Mouse (Mus musculus) MEL (cell line): ENCODE results near the gene Nfe2l2. TPM values are rescaled to one million over a fixed set of nuclear protein-coding genes. Genes with fewer than 3 reads are reported as not detected.

ENCODE experiments used
- DNase-seq: peaks from one replicate; pipeline ENCODE4 v3.0.0; 2011; ENCODE audit warnings: low read depth, low spot score
- H3K27ac ChIP-seq: 2 replicates; pipeline ENCODE4 v1.5.1; 2012; ENCODE audit warnings: low read depth, mild to moderate bottlenecking, control low read depth, low read length, moderate library complexity; ENCODE audit not compliant: control insufficient read depth
- H3K27me3 ChIP-seq, 2 experiments: fragments of 150-350 bp in 1 of 2; sonication (generic) in 1 of 2; 2 replicates each; pipeline ENCODE4 v1.6.1; 2012; ENCODE audit warnings: low read length in 2 of 2, mild to moderate bottlenecking in 2 of 2, improper control_type of control experiment in 1 of 2, moderate library complexity in 1 of 2; ENCODE audit not compliant: insufficient read depth in 2 of 2, control insufficient read depth in 1 of 2
- H3K36me3 ChIP-seq, 2 experiments: 2 replicates each; pipeline ENCODE4 v1.6.1; 2012 to 2014; ENCODE audit warnings: low read length in 2 of 2, improper control_type of control experiment in 1 of 2, inconsistent platforms in 1 of 2, mild to moderate bottlenecking in 1 of 2; ENCODE audit not compliant: insufficient read depth in 2 of 2, control insufficient read depth in 1 of 2
- H3K4me1 ChIP-seq, 2 experiments: fragments of 150-350 bp in 1 of 2; sonication (generic) in 1 of 2; 2 replicates each; pipeline ENCODE4 v1.6.1; 2012; ENCODE audit warnings: low read length in 2 of 2, improper control_type of control experiment in 1 of 2, mild to moderate bottlenecking in 1 of 2; ENCODE audit not compliant: insufficient read depth in 2 of 2, control insufficient read depth in 1 of 2
- H3K4me3 ChIP-seq, 2 experiments: fragments of 150-350 bp in 1 of 2; sonication (generic) in 1 of 2; 2 replicates each; pipeline ENCODE4 v1.5.1; 2012; ENCODE audit warnings: low read depth in 2 of 2, low read length in 2 of 2, mild to moderate bottlenecking in 2 of 2, moderate library complexity in 2 of 2, control low read depth in 1 of 2, improper control_type of control experiment in 1 of 2; ENCODE audit not compliant: control insufficient read depth in 1 of 2, insufficient read depth in 1 of 2
- H3K79me2 ChIP-seq: 2 replicates; pipeline ENCODE4 v1.6.1; 2012; ENCODE audit warnings: mild to moderate bottlenecking, low read length, moderate library complexity; ENCODE audit not compliant: control insufficient read depth, poor library complexity, insufficient read depth
- H3K9ac ChIP-seq: 2 replicates; pipeline ENCODE4 v1.6.1; 2012; ENCODE audit warnings: low read depth, mild to moderate bottlenecking, control low read depth, low read length, moderate library complexity; ENCODE audit not compliant: control insufficient read depth, poor library complexity, severe bottlenecking
- H3K9me3 ChIP-seq: fragments of 150-350 bp; sonication (generic); replicated peaks from 2 replicates; pipeline ENCODE4 v1.6.1; 2012; ENCODE audit warnings: mild to moderate bottlenecking, low read length, improper control_type of control experiment, moderate library complexity; ENCODE audit not compliant: insufficient read depth
- CHD1 ChIP-seq: IDR thresholded peaks from 2 replicates; pipeline ENCODE4 v1.6.1; 2012; ENCODE audit warnings: low read depth, mild to moderate bottlenecking, inconsistent platforms, low read length, improper control_type of control experiment
- CHD2 ChIP-seq: IDR thresholded peaks from 2 replicates; pipeline ENCODE4 v1.6.1; 2011; ENCODE audit warnings: low read length, improper control_type of control experiment
- E2F4 ChIP-seq: IDR thresholded peaks from 2 replicates; pipeline ENCODE4 v1.6.1; 2011; ENCODE audit warnings: low read depth, low read length, improper control_type of control experiment, borderline replicate concordance
- ELF1 ChIP-seq: IDR thresholded peaks from 2 replicates; pipeline ENCODE4 v1.6.1; 2014; ENCODE audit warnings: low read depth, mild to moderate bottlenecking, inconsistent platforms, low read length, improper control_type of control experiment, moderate library complexity
- GABPA ChIP-seq: IDR thresholded peaks from 2 replicates; pipeline ENCODE4 v1.6.1; 2012; ENCODE audit warnings: low read depth, mild to moderate bottlenecking, inconsistent platforms, low read length, improper control_type of control experiment, moderate library complexity
- HCFC1 ChIP-seq: IDR thresholded peaks from 2 replicates; pipeline ENCODE4 v1.6.1; 2012; ENCODE audit warnings: low read depth, mild to moderate bottlenecking, inconsistent platforms, low read length, improper control_type of control experiment, moderate library complexity
- MAX ChIP-seq: IDR thresholded peaks from 2 replicates; pipeline ENCODE4 v1.6.1; 2011; ENCODE audit warnings: low read length, improper control_type of control experiment
- MXI1 ChIP-seq: IDR thresholded peaks from 2 replicates; pipeline ENCODE4 v1.6.1; 2011; ENCODE audit warnings: mild to moderate bottlenecking, low read depth, low read length, improper control_type of control experiment
- MYC ChIP-seq: IDR thresholded peaks from 2 replicates; pipeline ENCODE4 v1.6.1; 2011; ENCODE audit warnings: low read depth, mild to moderate bottlenecking, low read length, improper control_type of control experiment, moderate library complexity
- NELFE ChIP-seq: IDR thresholded peaks from 2 replicates; pipeline ENCODE4 v1.6.1; 2011; ENCODE audit warnings: low read depth, low read length, improper control_type of control experiment
- NRF1 ChIP-seq: IDR thresholded peaks from 2 replicates; pipeline ENCODE4 v1.6.1; 2014; ENCODE audit warnings: low read depth, mild to moderate bottlenecking, inconsistent platforms, low read length, improper control_type of control experiment, moderate library complexity; ENCODE audit not compliant: poor library complexity, insufficient read depth, severe bottlenecking
- POLR2A ChIP-seq, 2 experiments: IDR thresholded peaks; 2 replicates each; pipeline ENCODE4 v1.6.1; 2011 to 2012; ENCODE audit warnings: low read length in 2 of 2, mild to moderate bottlenecking in 2 of 2, control low read depth in 1 of 2, improper control_type of control experiment in 1 of 2, low read depth in 1 of 2, moderate library complexity in 1 of 2; ENCODE audit not compliant: control insufficient read depth in 1 of 2, insufficient read depth in 1 of 2, poor library complexity in 1 of 2
- POLR2AphosphoS5 ChIP-seq: IDR thresholded peaks from 2 replicates; pipeline ENCODE4 v1.6.1; 2012; ENCODE audit warnings: low read depth, borderline replicate concordance, mild to moderate bottlenecking, inconsistent platforms, low read length, moderate library complexity, mixed read lengths
- RAD21 ChIP-seq: IDR thresholded peaks from 2 replicates; pipeline ENCODE4 v1.6.1; 2011; ENCODE audit warnings: mild to moderate bottlenecking, low read depth, low read length, improper control_type of control experiment
- RCOR1 ChIP-seq: IDR thresholded peaks from 2 replicates; pipeline ENCODE4 v1.6.1; 2012; ENCODE audit warnings: low read depth, mild to moderate bottlenecking, inconsistent platforms, low read length, improper control_type of control experiment
- SIN3A ChIP-seq: IDR thresholded peaks from 2 replicates; pipeline ENCODE4 v1.6.1; 2012; ENCODE audit warnings: low read length, improper control_type of control experiment, inconsistent platforms
- SMC3 ChIP-seq: IDR thresholded peaks from 2 replicates; pipeline ENCODE4 v1.6.1; 2011; ENCODE audit warnings: low read depth, low read length, improper control_type of control experiment
- TAL1 ChIP-seq: IDR thresholded peaks from 2 replicates; pipeline ENCODE4 v1.6.1; 2012; ENCODE audit warnings: mild to moderate bottlenecking, inconsistent platforms, low read length, moderate library complexity, mixed read lengths
- TBP ChIP-seq: IDR thresholded peaks from 2 replicates; pipeline ENCODE4 v1.8.0; 2011; ENCODE audit warnings: low read depth, low read length, improper control_type of control experiment
- TCF12 ChIP-seq: IDR thresholded peaks from 2 replicates; pipeline ENCODE4 v1.6.1; 2014; ENCODE audit warnings: low read depth, mild to moderate bottlenecking, inconsistent platforms, low read length, improper control_type of control experiment, moderate library complexity
- UBTF ChIP-seq: IDR thresholded peaks from 2 replicates; pipeline ENCODE4 v1.6.1; 2012; ENCODE audit warnings: low read depth, mild to moderate bottlenecking, inconsistent platforms, low read length, improper control_type of control experiment, moderate library complexity, borderline replicate concordance; ENCODE audit not compliant: insufficient read depth
- ZKSCAN1 ChIP-seq: IDR thresholded peaks from 2 replicates; pipeline ENCODE4 v1.6.1; 2012; ENCODE audit warnings: low read depth, mild to moderate bottlenecking, inconsistent platforms, low read length, improper control_type of control experiment, moderate library complexity
- ZMIZ1 ChIP-seq: IDR thresholded peaks from 2 replicates; pipeline ENCODE4 v1.6.1; 2012; ENCODE audit warnings: low read depth, mild to moderate bottlenecking, inconsistent platforms, low read length, improper control_type of control experiment, moderate library complexity
- polyA plus RNA-seq, 2 experiments: library from polyadenylated mRNA; stranded (reverse) in 1 of 2; unstranded in 1 of 2; fragments of >175 nt in 1 of 2; fragments of >200 nt in 1 of 2; gene quantifications; 2 replicates each; pipeline versions ENCODE4 v1.2.1 to v1.2.4; 2012; ENCODE audit warnings: low replicate concordance in 2 of 2, low read depth in 1 of 2; ENCODE audit not compliant: insufficient read length in 2 of 2, insufficient read depth in 1 of 2, missing spikeins in 1 of 2
- total RNA-seq: library from RNA; depleted of rRNA; stranded (reverse); fragments of 300-350 nt; gene quantifications from 2 replicates; pipeline ENCODE4 v1.2.3, GENCODE M21; 2012

Gene Nfe2l2
- total and polyA plus RNA-seq, 3 experiments = 42.1 to 59.1 TPM; not detected in 1

- Histone ChIP-seq H3K4me1 (no peaks in the 10 kb centered on the region), H3K9me3 (no peaks in the 10 kb centered on the region), H3K27ac (no peak overlapping the region), H3K4me3 (no peak overlapping the region), H3K9ac (no peak overlapping the region), H3K36me3 (no peaks in the 10 kb centered on the region), H3K79me2 (no peaks in the 10 kb centered on the region), H3K27me3 (peaks cover 2 to 4% of the 10 kb centered on the region in 2 experiments; a peak in 3 of 4 replicates)
- DNase-seq = no peak
- TF ChIP-seq E2F4 = no peak
- no peak for TF ChIP-seq SMC3
- no peak for TF ChIP-seq SIN3A
- TF ChIP-seq RCOR1 = no peak
- TF ChIP-seq NELFE = no peak
- TF ChIP-seq NRF1 = no peak
Observed at GRCm38 (mm10) chr2:75750869-75751268, 46.4 kb upstream of the Nfe2l2 start.

- DNase-seq = no peak
- no peak overlapping the region for H3K9ac ChIP-seq
- no peaks in the 10 kb centered on the region for H3K36me3 ChIP-seq
- H3K9me3 ChIP-seq = no peaks in the 10 kb centered on the region
- H3K27ac ChIP-seq = no peak overlapping the region
- H3K4me1 ChIP-seq = no peaks in the 10 kb centered on the region
- H3K27me3 ChIP-seq = peaks cover 0 to 4% of the 10 kb centered on the region in 2 experiments; a peak in 3 of 4 replicates
- TF ChIP-seq MYC (no peak), POLR2AphosphoS5 (no peak), UBTF (no peak), MXI1 (no peak), CHD1 (no peak)
- no peak overlapping the region for H3K4me3 ChIP-seq
- no peaks in the 10 kb centered on the region for H3K79me2 ChIP-seq
Observed at GRCm38 (mm10) chr2:75750043-75750718, 45.7 kb upstream of the Nfe2l2 start.

- no peak overlapping the region for H3K27ac ChIP-seq
- H3K9me3 ChIP-seq = no peaks in the 10 kb centered on the region
- H3K36me3 ChIP-seq = no peaks in the 10 kb centered on the region
- no peak overlapping the region for H3K9ac ChIP-seq
- peaks cover 0 to 4% of the 10 kb centered on the region in 2 experiments; a peak in 3 of 4 replicates for H3K27me3 ChIP-seq
- no peaks in the 10 kb centered on the region for H3K4me1 ChIP-seq
- TF ChIP-seq ZKSCAN1 (no peak), CHD1 (no peak), ZMIZ1 (no peak), CHD2 (no peak), TBP (no peak), SMC3 (no peak), GABPA (no peak), TCF12 (no peak), ELF1 (no peak), TAL1 (no peak), RAD21 (no peak), RCOR1 (no peak), MAX (no peak), HCFC1 (no peak), UBTF (no peak), POLR2AphosphoS5 (no peak), POLR2A (IDR thresholded peaks at IDR 0.05; ENCODE audit: control insufficient read depth in 1 of 2, insufficient read depth in 1 of 2, low read depth in 1 of 2, low read length in 2 of 2, poor library complexity in 1 of 2) (no peak), NELFE (no peak), SIN3A (no peak), E2F4 (no peak)
- H3K4me3 ChIP-seq = no peak overlapping the region
- no peaks in the 10 kb centered on the region for H3K79me2 ChIP-seq
- DNase-seq = no peak
Observed at GRCm38 (mm10) chr2:75748841-75749240, 44.4 kb upstream of the Nfe2l2 start.
